Mouse (Mus musculus) neural tube, embryonic 13.5 days (tissue): Measurements from ENCODE around the gene Cdk6. TPM values are rescaled to one million over a fixed set of nuclear protein-coding genes. Genes with fewer than 3 reads are reported as not detected.

Experiments
- ATAC-seq: fragments of 200-750 bp; cut with Nextera tagmentation; 2 replicates; pipeline ENCODE4 v1.8.0; 2017; ENCODE audit warnings: low read depth, mild to moderate bottlenecking, moderate TSS enrichment, moderate library complexity
- H3K27ac ChIP-seq: fragments of 300-500 bp; sonication (generic); replicated peaks from 2 replicates; pipeline ENCODE4 v1.5.1; 2015; ENCODE audit warnings: moderate library complexity, mild to moderate bottlenecking, inconsistent platforms
- H3K27me3 ChIP-seq: fragments of 300-500 bp; sonication (generic); 2 replicates; pipeline ENCODE4 v1.6.1; 2015; ENCODE audit warnings: mild to moderate bottlenecking, inconsistent platforms
- H3K36me3 ChIP-seq: fragments of 300-500 bp; sonication (generic); 2 replicates; pipeline ENCODE4 v1.6.1; 2015; ENCODE audit warnings: mild to moderate bottlenecking, inconsistent platforms
- H3K4me1 ChIP-seq: fragments of 300-500 bp; sonication (generic); replicated peaks from 2 replicates; pipeline ENCODE4 v1.6.1; 2015; ENCODE audit warnings: inconsistent platforms
- H3K4me2 ChIP-seq: fragments of 300-500 bp; sonication (generic); 2 replicates; pipeline ENCODE4 v1.6.1; 2015; ENCODE audit warnings: inconsistent platforms, mild to moderate bottlenecking, moderate library complexity
- H3K4me3 ChIP-seq: fragments of 300-500 bp; sonication (generic); 2 replicates; pipeline ENCODE4 v1.5.1; 2015; ENCODE audit warnings: mild to moderate bottlenecking, inconsistent platforms
- H3K9ac ChIP-seq: fragments of 300-500 bp; sonication (generic); 2 replicates; pipeline ENCODE4 v1.6.1; 2015; ENCODE audit warnings: moderate library complexity, mild to moderate bottlenecking, inconsistent platforms
- H3K9me3 ChIP-seq: fragments of 300-500 bp; sonication (generic); 2 replicates; pipeline ENCODE4 v1.6.1; 2016; ENCODE audit warnings: inconsistent platforms
- WGBS: fragments of 180-500 bp; shearing (Covaris S2); methylation state at CpG from one replicate; pipeline ENCODE4 v1.1.7; 2015; 5-methylcytosine and 5-hydroxymethylcytosine counted together
- polyA plus RNA-seq: library from polyadenylated mRNA; unstranded; fragments of >200 nt; fragmentation: Nextera tagmentation; extraction: Ambion mirVana; gene quantifications from 2 replicates; pipeline ENCODE4 v1.2.1, GENCODE M21; 2015

Gene Cdk6
- polyA plus RNA-seq, 1 experiment from 2014 or later, result 16.4 TPM

DNA sequence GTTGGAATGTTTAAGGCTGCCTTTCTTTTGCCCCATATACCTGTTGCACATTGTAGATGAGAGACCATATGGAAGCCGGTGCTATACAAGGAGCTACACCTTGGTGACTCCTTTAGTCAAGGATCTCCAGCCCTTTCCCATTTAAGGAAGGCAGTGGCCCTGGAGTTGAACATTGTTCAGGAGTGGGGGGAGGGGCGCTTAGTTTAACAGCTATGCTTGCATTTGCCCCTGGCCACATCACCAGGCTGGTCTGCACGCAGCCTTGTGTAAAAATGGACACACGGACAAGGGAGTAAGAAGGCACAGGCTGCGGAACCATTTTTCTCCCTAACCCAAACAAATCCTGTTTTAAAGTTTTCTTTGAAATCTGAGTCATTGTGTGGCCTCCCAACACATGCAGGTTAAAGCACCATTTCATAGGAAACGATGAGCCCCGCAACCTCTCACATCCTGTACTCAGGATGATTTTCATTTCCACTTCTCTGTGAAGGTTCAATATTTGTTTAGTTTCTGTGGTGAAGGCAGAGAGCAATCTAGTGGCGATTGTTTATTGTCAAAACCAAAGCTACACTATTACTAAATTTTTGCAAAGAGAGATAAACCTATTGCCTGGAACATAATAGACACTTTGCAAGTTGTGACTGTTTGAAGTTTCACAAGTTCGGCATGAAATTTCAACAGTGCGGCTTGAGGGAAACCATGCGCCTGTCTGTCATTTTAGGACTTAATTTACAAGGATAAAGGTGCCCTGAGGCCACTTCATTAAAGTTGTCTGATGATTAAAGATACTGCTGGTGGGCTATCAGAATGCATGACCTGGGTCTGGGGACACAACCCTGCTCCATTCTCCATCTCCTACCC, 121.8 kb downstream of the Cdk6 start:
- no peak overlapping the region for H3K4me2 ChIP-seq
- ATAC-seq, result no peak
- WGBS, result 83% methylated on average over 11 of the region's 11 CpGs

GRCm38 (mm10) chr5:3463758-3464157, 122.5 kb downstream of the Cdk6 start:
- no peaks in the 10 kb centered on the region for H3K27me3 ChIP-seq
- no peak overlapping the region for H3K9ac ChIP-seq
- H3K9me3 ChIP-seq, result no peaks in the 10 kb centered on the region
- H3K36me3 ChIP-seq, result no peaks in the 10 kb centered on the region
- H3K27ac ChIP-seq, result no peak overlapping the region
- H3K4me3 ChIP-seq, result no peak overlapping the region
- H3K4me2 ChIP-seq, result no peak overlapping the region
- WGBS, result 91% methylated on average over 3 of the region's 3 CpGs
- H3K4me1 ChIP-seq, result no peaks in the 10 kb centered on the region
- no peak for ATAC-seq

More for the DNA sequence above, 121.8 kb downstream of the Cdk6 start:
- Histone ChIP-seq H3K27ac (no peak overlapping the region), H3K9ac (no peak overlapping the region), H3K4me1 (no peaks in the 10 kb centered on the region), H3K27me3 (no peaks in the 10 kb centered on the region), H3K4me3 (no peak overlapping the region), H3K36me3 (no peaks in the 10 kb centered on the region), H3K9me3 (no peaks in the 10 kb centered on the region)

GRCm38 (mm10) chr5:3466069-3466877, 125.0 kb downstream of the Cdk6 start:
- no peaks in the 10 kb centered on the region for H3K27me3 ChIP-seq
- no peak overlapping the region for H3K4me3 ChIP-seq
- no peak overlapping the region for H3K9ac ChIP-seq
- no peaks in the 10 kb centered on the region for H3K9me3 ChIP-seq
- no peak overlapping the region for H3K4me2 ChIP-seq
- ATAC-seq, result no peak
- H3K36me3 ChIP-seq, result no peaks in the 10 kb centered on the region
- no peaks in the 10 kb centered on the region for H3K4me1 ChIP-seq
- H3K27ac ChIP-seq, result no peak overlapping the region
- WGBS, result 81% methylated on average over 7 of the region's 7 CpGs

DNA sequence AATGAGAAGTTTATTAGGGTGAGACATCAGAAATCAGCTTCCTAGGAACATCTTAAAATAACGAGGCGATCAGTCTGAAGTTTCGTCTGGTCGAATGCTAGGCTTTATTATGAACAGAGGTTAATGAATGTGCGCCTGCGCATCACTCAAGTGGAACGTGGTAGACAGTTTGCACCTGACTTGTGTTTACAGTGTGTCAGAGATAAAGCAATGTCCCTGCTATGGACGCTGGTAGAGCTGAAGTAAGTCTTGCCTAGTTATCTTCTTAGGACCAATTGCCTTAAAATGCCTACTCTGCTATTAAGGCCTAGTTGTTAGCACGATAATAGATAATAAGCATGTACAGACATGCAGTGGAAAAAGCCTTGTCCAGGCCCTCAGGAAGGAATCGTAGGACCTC, 129.6 kb downstream of the Cdk6 start:
- Histone ChIP-seq H3K9ac (no peak overlapping the region), H3K4me1 (no peaks in the 10 kb centered on the region), H3K36me3 (no peaks in the 10 kb centered on the region), H3K27ac (no peak overlapping the region), H3K27me3 (no peaks in the 10 kb centered on the region), H3K4me3 (no peak overlapping the region), H3K9me3 (no peaks in the 10 kb centered on the region), H3K4me2 (no peak overlapping the region)
- ATAC-seq, result no peak
- 90% methylated on average over 10 of the region's 10 CpGs for WGBS

DNA sequence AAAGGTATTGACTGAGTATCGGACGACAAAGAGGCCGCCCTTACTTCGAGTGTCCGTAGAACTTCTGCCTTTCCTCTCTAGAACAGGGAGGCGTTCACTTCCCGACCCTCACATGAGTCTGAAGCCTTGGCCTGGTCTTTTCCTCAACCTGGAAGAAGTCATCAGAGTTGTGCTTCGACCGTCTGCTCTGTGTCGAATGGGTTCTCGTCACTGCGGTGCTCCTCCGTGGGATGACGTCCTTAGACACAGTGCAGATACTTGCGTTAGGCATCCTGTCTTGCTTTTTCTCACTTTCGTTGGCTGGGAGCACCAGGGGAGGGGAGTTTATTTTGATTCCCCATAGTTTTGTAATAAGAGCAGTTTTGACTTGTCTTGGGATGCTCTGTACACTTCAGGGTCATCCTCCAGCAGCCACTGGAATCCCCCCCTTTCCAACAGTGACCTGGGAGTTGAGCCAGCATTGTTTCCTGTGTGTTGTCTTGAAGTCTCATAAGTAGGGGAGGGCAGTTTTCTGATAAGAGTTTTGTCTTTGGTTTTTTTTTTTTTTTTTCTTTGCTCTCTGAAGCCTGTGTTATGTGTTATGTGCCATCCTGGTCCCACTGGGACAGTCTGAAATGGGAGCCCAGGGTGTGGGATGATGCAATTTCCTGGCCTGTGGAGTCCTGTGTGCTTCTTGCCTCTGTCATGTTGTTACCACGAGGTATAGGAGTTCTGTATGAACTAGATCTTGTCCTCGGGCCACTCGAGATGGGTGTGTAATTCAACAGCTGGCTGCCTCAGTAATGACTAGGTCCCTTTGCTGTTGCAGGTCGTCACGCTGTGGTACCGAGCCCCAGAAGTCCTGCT, 131.2 kb downstream of the Cdk6 start:
- Histone ChIP-seq H3K36me3 (no peaks in the 10 kb centered on the region), H3K27me3 (no peaks in the 10 kb centered on the region), H3K4me3 (no peak overlapping the region), H3K9ac (no peak overlapping the region), H3K27ac (no peak overlapping the region), H3K9me3 (no peaks in the 10 kb centered on the region), H3K4me2 (no peak overlapping the region), H3K4me1 (no peaks in the 10 kb centered on the region)
- WGBS, result 91% methylated on average over 22 of the region's 22 CpGs
- no peak for ATAC-seq

DNA sequence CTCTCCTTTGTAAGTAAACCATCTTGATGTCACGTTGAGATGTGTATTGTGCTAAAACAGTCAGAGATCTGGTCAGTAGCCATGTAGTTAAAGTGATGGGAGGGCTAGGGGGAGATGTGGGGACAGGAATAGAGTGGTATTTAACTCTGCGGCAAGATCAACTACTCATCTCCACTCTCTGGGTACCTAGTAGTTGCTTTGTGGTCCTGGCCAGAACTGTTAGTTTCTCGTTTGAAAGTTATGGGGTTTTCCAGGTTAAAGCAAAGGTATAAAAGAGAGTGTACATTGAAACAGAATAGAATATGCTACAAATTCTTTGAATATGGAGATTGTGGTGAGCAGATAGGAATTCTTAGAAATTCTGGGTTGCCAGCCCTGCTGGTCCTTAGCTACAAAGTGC, 136.4 kb downstream of the Cdk6 start:
- no peak for ATAC-seq
- WGBS, result 78% methylated on average over 3 of the region's 3 CpGs

GRCm38 (mm10) chr5:3478216-3478615, 136.9 kb downstream of the Cdk6 start:
- H3K4me1 ChIP-seq, result no peaks in the 10 kb centered on the region
- H3K27me3 ChIP-seq, result no peaks in the 10 kb centered on the region
- 95% methylated on average over 8 of the region's 8 CpGs for WGBS
- H3K9me3 ChIP-seq, result no peaks in the 10 kb centered on the region
- H3K36me3 ChIP-seq, result no peaks in the 10 kb centered on the region
- H3K4me3 ChIP-seq, result no peak overlapping the region
- no peak for ATAC-seq
- no peak overlapping the region for H3K9ac ChIP-seq
- no peak overlapping the region for H3K27ac ChIP-seq
- H3K4me2 ChIP-seq, result no peak overlapping the region

More for the DNA sequence above, 136.4 kb downstream of the Cdk6 start:
- no peak overlapping the region for H3K4me3 ChIP-seq
- H3K27me3 ChIP-seq, result no peaks in the 10 kb centered on the region
- no peaks in the 10 kb centered on the region for H3K4me1 ChIP-seq
- no peak overlapping the region for H3K27ac ChIP-seq
- H3K36me3 ChIP-seq, result no peaks in the 10 kb centered on the region
- H3K4me2 ChIP-seq, result no peak overlapping the region
- no peak overlapping the region for H3K9ac ChIP-seq
- H3K9me3 ChIP-seq, result no peaks in the 10 kb centered on the region

- Histone ChIP-seq H3K4me2 (no peak overlapping the region), H3K27ac (no peak overlapping the region), H3K4me1 (no peaks in the 10 kb centered on the region), H3K4me3 (no peak overlapping the region), H3K9ac (no peak overlapping the region), H3K36me3 (no peaks in the 10 kb centered on the region), H3K9me3 (no peaks in the 10 kb centered on the region), H3K27me3 (no peaks in the 10 kb centered on the region)
- 92% methylated on average over 7 of the region's 7 CpGs for WGBS
- ATAC-seq, result no peak
Measured at GRCm38 (mm10) chr5:3479016-3479795, 137.9 kb downstream of the Cdk6 start.

DNA sequence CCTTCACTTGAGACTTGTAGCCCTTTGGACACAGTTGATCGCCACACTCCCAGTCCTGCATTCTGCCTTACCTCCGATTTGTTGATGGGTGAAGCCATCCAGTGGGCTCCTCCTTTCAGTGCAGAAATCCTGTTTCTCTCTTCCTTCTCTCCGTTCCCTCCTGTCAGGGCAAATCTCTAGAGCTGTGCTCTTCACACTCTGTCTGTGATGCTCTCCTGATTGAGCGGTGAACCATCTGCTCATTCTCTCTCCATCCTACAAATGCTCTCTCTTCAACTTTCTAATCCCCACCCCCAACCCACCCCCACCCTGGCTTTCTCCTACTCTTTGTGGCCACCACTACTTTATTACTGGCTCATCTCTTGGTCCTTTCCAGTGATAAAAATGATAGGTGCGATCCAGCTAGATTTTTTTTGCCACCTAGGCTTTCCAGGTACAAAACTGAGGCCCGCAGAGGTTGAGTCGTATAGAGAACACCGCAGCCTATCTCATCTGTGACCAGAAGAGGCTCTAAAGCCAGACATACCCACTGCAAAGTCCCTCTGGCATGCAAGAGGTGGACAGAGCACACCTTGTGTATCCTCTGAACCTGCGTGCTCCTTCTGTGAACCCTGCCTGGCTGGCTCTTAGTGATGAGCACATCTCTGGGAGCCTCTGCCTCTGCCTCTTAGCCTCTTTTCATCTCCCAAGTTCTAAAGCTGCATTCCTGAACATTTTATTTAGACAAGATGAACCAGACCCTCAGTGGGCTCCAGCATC, 139.5 kb downstream of the Cdk6 start:
- H3K4me1 ChIP-seq, result no peaks in the 10 kb centered on the region

DNA sequence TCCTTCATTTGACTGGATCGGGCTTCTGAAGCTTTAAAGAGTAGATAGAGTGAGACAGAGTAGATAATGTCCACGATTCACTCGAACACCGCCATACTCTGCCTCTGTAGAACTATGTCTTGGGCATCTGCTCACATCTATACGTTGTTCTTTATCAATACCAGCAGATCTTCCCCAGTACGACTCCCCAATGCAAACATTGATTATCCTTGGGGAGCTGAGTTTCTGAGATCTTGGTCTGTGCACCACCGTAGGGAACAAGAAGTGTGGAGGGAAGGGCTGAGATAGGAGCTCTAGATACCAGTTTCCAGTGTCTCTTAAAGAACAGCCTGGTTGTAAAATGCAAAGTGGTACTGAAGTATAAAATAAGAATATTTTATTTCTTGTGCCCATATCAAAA, 141.2 kb downstream of the Cdk6 start:
- no peaks in the 10 kb centered on the region for H3K9me3 ChIP-seq
- no peak overlapping the region for H3K4me2 ChIP-seq
- H3K36me3 ChIP-seq, result no peaks in the 10 kb centered on the region
- no peak overlapping the region for H3K27ac ChIP-seq
- no peaks in the 10 kb centered on the region for H3K4me1 ChIP-seq
- 95% methylated on average over 7 of the region's 7 CpGs for WGBS
- no peak overlapping the region for H3K4me3 ChIP-seq
- ATAC-seq, result no peak
- H3K27me3 ChIP-seq, result no peaks in the 10 kb centered on the region
- H3K9ac ChIP-seq, result no peak overlapping the region

More for the DNA sequence above, 139.5 kb downstream of the Cdk6 start:
- Histone ChIP-seq H3K9ac (no peak overlapping the region), H3K9me3 (no peaks in the 10 kb centered on the region), H3K27ac (no peak overlapping the region), H3K36me3 (no peaks in the 10 kb centered on the region), H3K4me2 (no peak overlapping the region), H3K27me3 (no peaks in the 10 kb centered on the region), H3K4me3 (no peak overlapping the region)
- 94% methylated on average over 9 of the region's 9 CpGs for WGBS
- no peak for ATAC-seq
